Mouse (Mus musculus): ENCODE data around the gene Slc25a11.

Slc25a11 gene

GRCm38 (mm10) chr11:70668335-70668770 is 21.1 kb upstream of the Slc25a11 start:
- no peak for DNase-seq (ENCODE audit: low spot score)

- no peak for DNase-seq (ENCODE audit: low spot score)
Observed at GRCm38 (mm10) chr11:70667271-70668150, 20.2 kb upstream of the Slc25a11 start.

GRCm38 (mm10) chr11:70666687-70667086 is 19.4 kb upstream of the Slc25a11 start:
- no peak for DNase-seq (ENCODE audit: low spot score)

DNA sequence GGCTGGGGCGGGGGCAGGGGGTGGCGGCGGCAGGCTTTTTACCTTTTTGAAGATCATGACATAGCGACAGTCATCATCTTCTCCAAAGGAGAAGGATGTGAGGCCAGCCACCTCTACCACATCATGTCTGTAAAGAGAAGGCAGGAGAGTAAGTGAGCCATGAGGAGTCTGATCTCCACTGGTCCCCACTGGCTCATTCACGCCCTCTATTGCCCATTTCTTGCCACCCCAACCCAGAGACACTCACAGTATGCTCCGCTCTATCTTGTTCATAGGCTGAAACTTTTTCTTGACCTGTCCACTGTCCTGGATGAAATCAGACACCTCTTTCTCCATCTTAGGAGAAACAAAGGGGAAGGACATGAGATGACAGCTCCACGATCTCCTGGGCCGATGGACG is 17.5 kb upstream of the Slc25a11 start:
- no peak for DNase-seq (ENCODE audit: low spot score)

GRCm38 (mm10) chr11:70663957-70664356 is 16.7 kb upstream of the Slc25a11 start:
- DNase-seq (ENCODE audit: low spot score): no peak

- DNase-seq (ENCODE audit: low spot score): no peak
Observed at GRCm38 (mm10) chr11:70663101-70663500, 15.8 kb upstream of the Slc25a11 start.

DNA sequence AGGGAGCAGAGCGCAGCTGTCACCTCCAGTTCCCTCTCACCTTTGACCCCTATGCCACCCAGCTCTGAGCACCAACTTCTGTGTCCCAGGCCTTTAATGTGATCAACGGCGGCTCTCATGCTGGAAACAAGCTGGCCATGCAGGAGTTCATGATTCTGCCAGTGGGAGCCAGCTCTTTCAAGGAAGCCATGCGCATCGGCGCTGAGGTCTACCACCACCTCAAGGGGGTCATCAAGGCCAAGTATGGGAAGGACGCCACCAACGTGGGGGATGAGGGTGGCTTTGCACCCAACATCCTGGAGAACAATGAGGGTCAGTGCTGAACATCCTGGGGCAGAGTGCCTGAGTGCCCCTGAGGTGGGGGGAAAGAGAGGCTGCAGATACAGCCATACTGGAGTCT is 13.3 kb upstream of the Slc25a11 start:
- DNase-seq (ENCODE audit: low spot score): no peak

GRCm38 (mm10) chr11:70658942-70659341 is 11.7 kb upstream of the Slc25a11 start:
- DNase-seq (ENCODE audit: low spot score): no peak

- no peak for DNase-seq (ENCODE audit: low spot score)
Observed at GRCm38 (mm10) chr11:70658521-70658920, 11.2 kb upstream of the Slc25a11 start.

- DNase-seq (ENCODE audit: low spot score): no peak
Observed at GRCm38 (mm10) chr11:70657991-70658390, 10.7 kb upstream of the Slc25a11 start.

DNA sequence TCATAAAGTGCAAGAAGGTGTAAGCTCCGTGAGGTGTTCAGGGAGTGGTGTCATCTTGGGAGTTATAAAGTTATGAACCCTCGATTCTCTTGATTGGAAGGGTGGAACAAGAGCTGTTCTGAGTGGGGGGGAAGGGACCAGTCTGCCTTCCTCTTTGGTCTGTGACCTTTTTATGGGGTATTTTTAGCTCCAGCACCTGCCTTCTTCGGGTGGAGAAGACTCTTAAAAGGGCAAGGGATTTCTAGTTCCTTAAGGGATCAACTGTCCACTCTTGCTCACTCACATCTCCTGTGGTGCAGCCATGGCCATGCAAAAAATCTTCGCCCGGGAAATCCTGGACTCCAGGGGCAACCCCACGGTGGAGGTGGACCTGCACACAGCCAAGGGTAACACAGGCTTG is 10.3 kb upstream of the Slc25a11 start:
- DNase-seq (ENCODE audit: low spot score): no peak

DNA sequence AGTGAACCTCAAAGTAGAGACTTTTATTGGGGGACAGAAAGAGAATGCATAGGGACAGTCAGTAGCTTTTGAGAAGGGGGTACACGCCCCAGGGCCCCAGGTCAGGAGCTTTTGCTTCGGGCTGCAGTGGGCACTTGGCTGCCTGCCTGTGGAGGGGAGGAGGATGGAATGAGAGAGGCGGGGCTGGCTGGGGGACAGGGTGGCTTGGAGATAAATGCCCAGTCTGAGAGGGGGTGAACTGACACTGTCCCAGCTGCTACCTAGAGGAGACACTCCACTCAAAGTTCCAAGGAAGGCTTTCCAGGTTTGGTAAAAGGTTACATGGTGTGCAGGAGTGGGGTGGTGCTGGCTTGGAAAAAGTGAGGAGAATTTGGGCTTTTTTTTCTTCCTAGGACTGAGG is 9.7 kb upstream of the Slc25a11 start, which contains the start of gene Eno3:
Gene Eno3, plus strand, starts transcription at position 239 of the 400 bp plus-strand sequence.
- peak; percentile 68 for DNase-seq (ENCODE audit: low spot score)

- DNase-seq (ENCODE audit: low spot score): peak; percentile 87
Observed at GRCm38 (mm10) chr11:70656456-70656927, 9.2 kb upstream of the Slc25a11 start.

- peak; percentile 78 for DNase-seq (ENCODE audit: low spot score)
Observed at GRCm38 (mm10) chr11:70655571-70656455, 8.5 kb upstream of the Slc25a11 start.

GRCm38 (mm10) chr11:70654923-70655570 is 7.8 kb upstream of the Slc25a11 start:
- peak; percentile 87 for DNase-seq (ENCODE audit: low spot score)

DNA sequence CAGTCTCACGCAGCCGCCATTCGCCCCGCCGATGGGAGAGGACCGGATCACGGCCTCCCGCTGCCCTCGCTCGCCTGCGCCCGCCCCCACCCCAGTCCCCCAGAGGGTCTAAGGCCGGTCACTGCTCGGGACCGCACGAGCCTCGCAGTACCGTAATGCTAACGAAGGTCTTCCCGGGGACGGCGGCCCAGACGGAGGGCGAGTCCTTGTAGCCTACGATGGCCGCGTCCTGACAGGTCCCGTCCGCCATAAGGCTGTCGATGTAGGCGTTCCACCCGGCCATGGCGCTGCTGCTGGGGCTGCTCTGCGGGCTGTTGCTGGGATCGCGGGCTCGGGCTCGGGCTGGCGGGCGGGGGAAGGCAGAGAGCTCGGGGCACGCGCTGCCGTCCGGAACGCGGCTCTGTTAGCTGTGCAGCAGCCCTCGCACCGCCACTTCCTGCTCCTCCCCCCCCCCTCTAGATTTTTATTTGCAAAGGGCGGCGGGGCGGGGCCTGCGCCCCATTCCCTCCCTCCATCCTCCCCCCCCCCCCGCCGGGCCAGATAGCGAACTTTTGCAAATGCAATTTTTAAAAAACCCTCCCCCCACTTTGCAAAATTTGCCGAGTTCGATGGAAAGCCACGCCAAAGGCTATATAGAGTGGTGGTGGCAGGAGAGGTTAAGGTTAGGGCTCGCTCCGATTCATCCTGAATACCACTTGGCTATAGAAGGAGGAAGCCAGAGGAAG is 7.1 kb upstream of the Slc25a11 start, which contains the start of gene Pfn1:
Gene Pfn1, minus strand, starts transcription at position 447 of the 725 bp plus-strand sequence.
- DNase-seq (ENCODE audit: low spot score): peak; percentile 81

GRCm38 (mm10) chr11:70653345-70654197 is 6.3 kb upstream of the Slc25a11 start:
- DNase-seq (ENCODE audit: low spot score): peak; percentile 67

- no peak for DNase-seq (ENCODE audit: low spot score)
Observed at GRCm38 (mm10) chr11:70652884-70653344, 5.6 kb upstream of the Slc25a11 start.

DNA sequence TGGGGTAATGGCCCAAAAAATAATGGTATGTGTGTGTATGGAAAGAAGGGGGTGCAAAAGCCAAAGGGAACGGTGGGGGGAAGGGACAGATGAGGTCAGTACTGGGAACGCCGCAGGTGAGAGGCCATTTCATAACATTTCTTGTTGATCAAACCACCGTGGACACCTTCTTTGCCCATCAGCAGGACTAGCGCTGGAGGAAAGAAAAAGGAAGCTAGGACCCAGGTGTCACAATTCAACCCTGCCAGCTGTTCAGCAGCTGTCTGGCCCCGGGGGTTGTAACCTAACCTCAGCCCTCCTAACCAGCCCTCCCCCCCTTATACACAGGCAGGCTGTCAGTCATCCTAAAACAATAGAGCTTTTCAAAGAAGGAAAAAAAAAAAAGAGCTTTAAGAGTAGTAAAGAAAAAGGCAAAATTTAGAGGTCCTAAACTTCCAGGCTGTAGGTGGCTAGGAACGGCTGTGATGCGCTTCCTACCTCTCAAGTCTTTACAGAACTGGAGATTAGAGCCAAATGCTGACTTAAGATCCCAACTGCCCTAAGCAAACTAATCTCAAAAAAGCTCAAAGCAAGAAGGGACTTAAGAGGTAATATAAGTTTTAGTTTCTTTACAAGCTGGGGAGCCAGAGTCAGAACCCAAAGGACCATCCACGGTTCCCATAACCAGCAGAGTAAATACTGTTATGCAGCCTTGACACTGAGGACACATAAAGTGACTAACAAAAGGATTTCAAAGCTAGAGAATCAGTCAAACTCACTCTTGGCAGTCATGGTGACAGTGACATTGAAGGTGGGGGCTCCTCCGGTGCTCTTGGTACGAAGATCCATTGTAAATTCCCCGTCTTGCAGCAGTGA is 5.0 kb upstream of the Slc25a11 start:
- DNase-seq (ENCODE audit: low spot score): no peak

Data from embryo, embryonic 10 days (tissue).